Mouse (Mus musculus) ovary, postnatal 36 days (tissue): Measurements from ENCODE around the gene Rpl34.
A peak's percentile ranks its signal among the peaks of the same experiment; 100 is the strongest.

Experiments
- DNase-seq: peaks from one replicate; pipeline ENCODE4 v3.0.0; 2022; ENCODE audit warnings: low spot score, mixed read lengths

The Rpl34 gene

GRCm38 (mm10) chr3:130730189-130730653 is at the start of gene Rpl34:
Gene Rpl34 (minus strand): TSS chr3:130730398.
- peak; percentile 95 for DNase-seq

GRCm38 (mm10) chr3:130768172-130768571 is 38.0 kb upstream of the Rpl34 start:
- no peak for DNase-seq

- DNase-seq: no peak
These were observed 33.9 kb upstream of the Rpl34 start for GRCm38 (mm10) chr3:130764091-130764490.

GRCm38 (mm10) chr3:130760711-130761435 is 30.7 kb upstream of the Rpl34 start:
- peak; percentile 27 for DNase-seq

- no peak for DNase-seq
These were observed 28.1 kb upstream of the Rpl34 start for GRCm38 (mm10) chr3:130758157-130758841.

- DNase-seq: no peak
These were observed 27.1 kb upstream of the Rpl34 start for GRCm38 (mm10) chr3:130757117-130757852.

- DNase-seq: no peak
These were observed 19.0 kb upstream of the Rpl34 start for GRCm38 (mm10) chr3:130749206-130749605.

GRCm38 (mm10) chr3:130746673-130747619 is 16.7 kb upstream of the Rpl34 start:
- DNase-seq: no peak

- DNase-seq: no peak
These were observed 7.6 kb upstream of the Rpl34 start for GRCm38 (mm10) chr3:130737652-130738361.

GRCm38 (mm10) chr3:130736758-130737157 is 6.6 kb upstream of the Rpl34 start:
- DNase-seq: no peak

GRCm38 (mm10) chr3:130729472-130730188 is 568 bp downstream of the Rpl34 start:
- DNase-seq: no peak

GRCm38 (mm10) chr3:130727676-130728075 is 2.5 kb downstream of the Rpl34 start:
- no peak for DNase-seq

- no peak for DNase-seq
These were observed 3.2 kb downstream of the Rpl34 start for GRCm38 (mm10) chr3:130727036-130727435.

GRCm38 (mm10) chr3:130725718-130726117 is 4.5 kb downstream of the Rpl34 start:
- no peak for DNase-seq

- no peak for DNase-seq
These were observed 7.3 kb downstream of the Rpl34 start for GRCm38 (mm10) chr3:130722733-130723478.

- DNase-seq: no peak
These were observed 10.0 kb downstream of the Rpl34 start for GRCm38 (mm10) chr3:130720225-130720624.

GRCm38 (mm10) chr3:130718871-130719270 is 11.3 kb downstream of the Rpl34 start:
- DNase-seq: no peak

GRCm38 (mm10) chr3:130716555-130716954 is 13.6 kb downstream of the Rpl34 start:
- no peak for DNase-seq

GRCm38 (mm10) chr3:130714775-130715568 is 15.2 kb downstream of the Rpl34 start:
- peak; percentile 53 for DNase-seq
